Mouse (Mus musculus): ENCODE data around the gene Glmp.
"Not testable (repeated sequence)": the region's sequence is repeated elsewhere in the genome, so short reads cannot be mapped to it uniquely, and the experiment has no call there.

GRCm38 (mm10) chr3:88366830-88367428 lies 42.1 kb downstream of the Glmp start:
- TF ChIP-seq TBP (conservative IDR thresholded peaks at IDR 0.05; ENCODE audit: low read depth, low read length); POLR2A (IDR thresholded peaks at IDR 0.05; ENCODE audit: low read depth, low read length): not testable (repeated sequence)
